Mouse (Mus musculus) cerebellum, adult 18-20 months (tissue): Measurements from ENCODE around the gene Kif16b.
A peak's percentile ranks its signal among the peaks of the same experiment; 100 is the strongest.

ENCODE experiments used
- DNase-seq, 2 experiments: peaks; one replicate each; pipeline ENCODE4 v3.0.0; 2021

The Kif16b gene

GRCm38 (mm10) chr2:142646863-142647262, 254.5 kb downstream of the Kif16b start:
- DNase-seq, result no peak

- DNase-seq, result no peak
These were observed 259.6 kb downstream of the Kif16b start for GRCm38 (mm10) chr2:142641766-142642165.

GRCm38 (mm10) chr2:142635606-142636304, 265.6 kb downstream of the Kif16b start:
- peak; percentile 25 to 34 for DNase-seq

GRCm38 (mm10) chr2:142633996-142634559, 267.3 kb downstream of the Kif16b start:
- no peak for DNase-seq

GRCm38 (mm10) chr2:142629523-142630312, 271.6 kb downstream of the Kif16b start:
- DNase-seq, result no peak

GRCm38 (mm10) chr2:142625756-142626155, 275.6 kb downstream of the Kif16b start:
- no peak for DNase-seq

GRCm38 (mm10) chr2:142625101-142625500, 276.2 kb downstream of the Kif16b start:
- DNase-seq, result no peak

- no peak for DNase-seq
These were observed 277.1 kb downstream of the Kif16b start for GRCm38 (mm10) chr2:142624254-142624653.

GRCm38 (mm10) chr2:142621152-142621551, 280.2 kb downstream of the Kif16b start:
- DNase-seq, result no peak

GRCm38 (mm10) chr2:142619926-142620325, 281.4 kb downstream of the Kif16b start:
- no peak for DNase-seq

- no peak for DNase-seq
These were observed 286.8 kb downstream of the Kif16b start for GRCm38 (mm10) chr2:142614535-142614934.

GRCm38 (mm10) chr2:142612359-142612953, 288.9 kb downstream of the Kif16b start:
- DNase-seq, result no peak

GRCm38 (mm10) chr2:142611113-142611512, 290.2 kb downstream of the Kif16b start:
- peak; percentile 62 to 72 for DNase-seq

GRCm38 (mm10) chr2:142610206-142610605, 291.1 kb downstream of the Kif16b start:
- DNase-seq, result no peak

GRCm38 (mm10) chr2:142608778-142609177, 292.6 kb downstream of the Kif16b start:
- peak; percentile 65 to 77 for DNase-seq

GRCm38 (mm10) chr2:142604762-142605161, 296.6 kb downstream of the Kif16b start:
- no peak for DNase-seq

GRCm38 (mm10) chr2:142603210-142603609, 298.1 kb downstream of the Kif16b start:
- DNase-seq, result no peak

- DNase-seq, result no peak
These were observed 302.1 kb downstream of the Kif16b start for GRCm38 (mm10) chr2:142599235-142599634.

GRCm38 (mm10) chr2:142596176-142597170, 304.9 kb downstream of the Kif16b start:
- DNase-seq, result peak in 1 of 2 experiments; percentile 19

- DNase-seq, result no peak
These were observed 310.4 kb downstream of the Kif16b start for GRCm38 (mm10) chr2:142590938-142591337.

- DNase-seq, result no peak
These were observed 311.0 kb downstream of the Kif16b start for GRCm38 (mm10) chr2:142590284-142590724.
